Mouse (Mus musculus) cerebellum, adult 2 months (tissue): Measurements from ENCODE around the gene Tnks2.

Experiments used
- CTCF ChIP-seq: fragments of 200-500 bp; IDR thresholded peaks from 2 replicates; pipeline ENCODE4 v1.5.1; 2011; ENCODE audit warnings: low read depth, mild to moderate bottlenecking, control low read depth, low read length, moderate library complexity, borderline replicate concordance; ENCODE audit not compliant: insufficient read depth
- POLR2A ChIP-seq: fragments of 200-500 bp; IDR thresholded peaks from 2 replicates; pipeline ENCODE4 v1.6.1; 2011; ENCODE audit warnings: low read length, control low read depth, borderline replicate concordance; ENCODE audit not compliant: insufficient read depth

DNA sequence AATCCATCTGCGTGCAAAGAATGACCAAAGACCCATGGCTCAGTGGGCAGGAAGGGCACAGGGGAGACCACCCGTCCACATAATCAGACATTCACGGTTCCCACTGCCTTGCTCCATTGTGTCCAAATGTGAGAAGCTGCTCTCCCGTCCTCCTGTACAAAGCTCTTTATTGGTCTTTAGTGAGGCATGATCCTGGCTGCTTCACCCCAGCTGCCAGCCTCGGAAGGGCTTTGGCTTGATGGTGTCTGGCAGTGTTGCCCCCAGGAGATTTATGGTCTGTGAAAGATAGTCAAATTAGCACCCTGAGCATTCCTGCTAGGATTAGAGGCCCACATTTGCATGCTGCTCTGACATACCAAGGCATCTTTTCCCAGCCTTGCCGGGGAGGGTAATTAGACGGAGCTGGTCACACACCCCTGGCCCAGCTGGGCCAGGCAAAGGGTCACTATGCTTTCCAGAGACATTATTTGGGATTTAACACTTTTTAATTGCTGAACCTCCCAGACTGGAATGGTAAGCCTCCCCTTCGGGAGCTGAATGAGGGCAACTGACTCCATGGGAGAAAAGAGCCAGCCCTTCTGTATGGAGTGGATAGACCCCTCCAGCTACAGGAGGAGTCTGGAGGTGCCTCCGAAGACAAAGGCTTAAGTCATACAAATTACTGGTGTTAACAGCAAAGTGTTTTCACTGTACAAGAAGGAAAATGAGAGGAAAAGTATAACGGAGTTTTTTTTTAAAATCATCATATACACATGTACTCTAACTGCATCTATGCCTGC, 62.9 kb downstream of the Tnks2 start:
- TF ChIP-seq CTCF (no peak), POLR2A (no peak)
